24 mouse cellular contexts compared by ENCODE assay signal in the genomic region with DNA sequence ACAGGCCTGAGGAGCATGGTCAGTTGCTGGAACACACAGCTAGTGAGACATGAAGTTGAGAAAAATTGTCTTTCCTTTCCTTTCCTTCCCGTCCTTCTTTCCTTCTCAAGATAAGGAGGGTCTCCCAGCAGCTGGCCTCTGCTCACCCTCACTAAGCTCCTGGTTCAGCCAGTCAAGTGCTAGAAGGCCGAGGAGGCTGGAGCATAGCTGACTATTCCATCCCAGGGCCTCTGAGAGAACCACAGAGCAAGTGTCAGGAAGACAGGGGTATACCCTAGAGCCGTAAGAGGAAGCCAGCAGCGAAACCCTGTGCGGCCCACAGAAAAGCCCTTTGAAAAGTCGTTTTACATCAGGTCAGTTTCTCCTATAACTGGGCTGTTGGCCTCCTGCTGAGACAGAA.
A peak's percentile ranks its signal among the peaks of the same experiment; 100 is the strongest.
DNase-seq lines count a peak whose midpoint lies in the region; ATAC-seq and TF ChIP-seq lines count a peak whose summit lies in the region.
"Had no signal": no experiment of that assay in that cellular context is flagged by ENCODE, and none has a peak within 500 bp of the region (broad histone marks: within the 10 kb centered on the region; RNA-seq: fewer than 3 reads in every experiment).

No protein-coding gene starts in this region.

- no peak overlapping the region for H3K4me2 ChIP-seq in forebrain, postnatal 0 days (ENCODE audit: low read depth)
- H3K4me2 ChIP-seq: embryonic facial prominence, embryonic 13.5 days; embryonic facial prominence, embryonic 15.5 days; forebrain, embryonic 12.5 days had no signal

- ATAC-seq in forebrain, postnatal 0 days = no peak
- ATAC-seq: CD4-positive, CD25-positive, alpha-beta regulatory T cell, adult 4 months; forebrain, embryonic 14.5 days had no signal

- intact Hi-C loops in heart, adult 2 months (cut with DNase I) = no loop called here

- no peak overlapping the region for H3K9ac ChIP-seq in heart, adult 2 months (ENCODE audit: low read depth, low read length)
- H3K9ac ChIP-seq in forebrain, postnatal 0 days = no peak overlapping the region
- H3K9ac ChIP-seq: embryonic facial prominence, embryonic 13.5 days; embryonic facial prominence, embryonic 15.5 days; forebrain, embryonic 12.5 days had no signal

- H3K36me3 ChIP-seq in heart, adult 2 months (ENCODE audit: control insufficient read depth, insufficient read depth, low read length) = no peaks in the 10 kb centered on the region; the same call in 1 of the 2 replicates
- no peaks in the 10 kb centered on the region for H3K36me3 ChIP-seq in forebrain, postnatal 0 days (ENCODE audit: insufficient read depth)
- H3K36me3 ChIP-seq: embryonic facial prominence, embryonic 13.5 days; embryonic facial prominence, embryonic 15.5 days; forebrain, embryonic 10.5 days; forebrain, embryonic 12.5 days; G1E had no signal

- peak; percentile 73 for DNase-seq in heart, adult 11 months
- no peak for DNase-seq in heart, adult 2 months
- peak; percentile 26 for DNase-seq in Muller cell, postnatal 12 days (ENCODE audit: inconsistent ontology term)
- peak; percentile 18 for DNase-seq in retina, postnatal 1 day
- no peak for DNase-seq in forebrain, postnatal 0 days
- DNase-seq: adrenal gland, adult 2 months; adrenal gland, postnatal 10 days; adrenal gland, postnatal 25 days; B cell, adult 2 months; cerebellum, adult 11 months; cerebellum, adult 18-20 months; cerebellum, adult 8-10 months; cerebellum, adult 9-11 months; cerebellum, postnatal 36 days; embryo, embryonic 11 days had no signal

- H3K4me1 ChIP-seq in heart, adult 2 months (ENCODE audit: control insufficient read depth, insufficient read depth, low read length) = no peaks in the 10 kb centered on the region
- no peaks in the 10 kb centered on the region for H3K4me1 ChIP-seq in forebrain, postnatal 0 days (ENCODE audit: insufficient read depth)
- H3K4me1 ChIP-seq: embryonic facial prominence, embryonic 13.5 days; embryonic facial prominence, embryonic 15.5 days; forebrain, embryonic 12.5 days had no signal

- TF ChIP-seq POLR2A in heart, adult 2 months (IDR thresholded peaks at IDR 0.05; ENCODE audit: insufficient read depth, low read depth, low read length) = no peak

- H3K4me3 ChIP-seq in heart, adult 2 months = no peak overlapping the region
- H3K4me3 ChIP-seq in forebrain, postnatal 0 days (ENCODE audit: low read depth, low read length) = no peak overlapping the region
- H3K4me3 ChIP-seq: embryonic facial prominence, embryonic 13.5 days; embryonic facial prominence, embryonic 15.5 days; erythroblast, embryonic 14.5 days; forebrain, embryonic 10.5 days; forebrain, embryonic 12.5 days had no signal

- WGBS in heart, adult 2 months = 74% methylated on average over 6 of the region's 6 CpGs
- WGBS in forebrain, postnatal 0 days = 67% methylated on average over 6 of the region's 6 CpGs

- H3K9me3 ChIP-seq in forebrain, postnatal 0 days (ENCODE audit: low read length) = no peaks in the 10 kb centered on the region
- H3K9me3 ChIP-seq: embryonic facial prominence, embryonic 13.5 days; embryonic facial prominence, embryonic 15.5 days; forebrain, embryonic 10.5 days; forebrain, embryonic 12.5 days had no signal

- no peak overlapping the region for H3K27ac ChIP-seq in heart, adult 2 months
- no peak overlapping the region for H3K27ac ChIP-seq in forebrain, postnatal 0 days (ENCODE audit: low read depth, low read length)
- H3K27ac ChIP-seq: embryonic facial prominence, embryonic 13.5 days; embryonic facial prominence, embryonic 15.5 days; forebrain, embryonic 10.5 days; forebrain, embryonic 12.5 days had no signal

- H3K79me2 ChIP-seq in heart, adult 2 months (replicated peaks; ENCODE audit: control insufficient read depth, insufficient read depth, low read length) = no peaks in the 10 kb centered on the region

- no peak for TF ChIP-seq EP300 in heart, adult 2 months (IDR thresholded peaks at IDR 0.05; ENCODE audit: insufficient read depth, low read depth, low read length)

- TF ChIP-seq CTCF in heart, adult 2 months (IDR thresholded peaks at IDR 0.05) = no peak
- TF ChIP-seq CTCF in forebrain, postnatal 0 days (IDR thresholded peaks at IDR 0.05; ENCODE audit: low read depth) = no peak

- H3K27me3 ChIP-seq in heart, adult 2 months (ENCODE audit: control insufficient read depth, insufficient read depth, low read length) = no peaks in the 10 kb centered on the region
- H3K27me3 ChIP-seq in forebrain, postnatal 0 days (ENCODE audit: insufficient read depth, low read length) = no peaks in the 10 kb centered on the region
- H3K27me3 ChIP-seq: CH12.LX; embryonic facial prominence, embryonic 13.5 days; embryonic facial prominence, embryonic 15.5 days; forebrain, embryonic 12.5 days had no signal

Comparison
In these comparisons a context has a peak if more than half of its experiments do, and no peak if none do; other contexts are left out.
1. DNase-seq: peak in heart, adult 11 months (single experiment), Muller cell, postnatal 12 days (single experiment) and retina, postnatal 1 day (single experiment); none in heart, adult 2 months (0 of 2) and forebrain, postnatal 0 days (single experiment).